14 mouse cellular contexts compared by ENCODE assay signal in the genomic region with DNA sequence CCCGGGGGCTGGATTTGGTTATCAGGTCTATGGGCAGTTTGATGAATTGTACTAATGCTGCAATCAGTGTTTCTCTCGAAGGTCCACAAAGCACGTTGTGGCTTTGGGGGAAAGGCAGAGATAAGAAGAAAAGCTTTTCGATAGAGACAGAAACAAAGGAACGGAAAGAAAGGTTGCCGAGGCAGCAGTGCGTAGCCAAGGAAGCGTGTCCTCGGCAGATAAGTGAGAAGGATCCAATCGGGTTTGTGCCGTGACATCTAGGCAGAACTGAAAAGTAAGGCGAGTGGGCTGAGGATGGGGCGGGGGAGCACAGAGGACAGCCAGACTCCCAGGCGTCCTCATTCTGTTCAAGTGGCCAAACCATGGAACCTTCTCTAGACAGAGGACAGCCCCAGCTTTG.
A peak's percentile ranks its signal among the peaks of the same experiment; 100 is the strongest.
DNase-seq lines count a peak whose midpoint lies in the region; ATAC-seq and TF ChIP-seq lines count a peak whose summit lies in the region.
"Had no signal": no experiment of that assay in that cellular context is flagged by ENCODE, and none has a peak within 500 bp of the region (broad histone marks: within the 10 kb centered on the region; RNA-seq: fewer than 3 reads in every experiment).

No protein-coding gene starts in this region.

- H3K27me3 ChIP-seq in heart, embryonic 10.5 days (ENCODE audit: insufficient read depth, poor library complexity, severe bottlenecking), result no peaks in the 10 kb centered on the region
- H3K27me3 ChIP-seq in CH12.LX (replicated peaks), result no peaks in the 10 kb centered on the region
- no peaks in the 10 kb centered on the region for H3K27me3 ChIP-seq in hindbrain, embryonic 15.5 days
- H3K27me3 ChIP-seq in midbrain, embryonic 14.5 days (ENCODE audit: control insufficient read depth, insufficient read depth, low read length), result no peaks in the 10 kb centered on the region

- H3K4me1 ChIP-seq in heart, embryonic 10.5 days, result peaks cover 40% of the 10 kb centered on the region
- H3K4me1 ChIP-seq in CH12.LX (ENCODE audit: control insufficient read depth in 1 of 2, insufficient read depth in 2 of 2), result peaks cover 10 to 18% of the 10 kb centered on the region in 2 experiments; a peak in 3 of 4 replicates
- peaks cover 25% of the 10 kb centered on the region for H3K4me1 ChIP-seq in hindbrain, embryonic 15.5 days (replicated peaks)
- H3K4me1 ChIP-seq in midbrain, embryonic 14.5 days (ENCODE audit: control insufficient read depth, insufficient read depth, low read length), result peaks cover 24% of the 10 kb centered on the region

- no peaks in the 10 kb centered on the region for H3K79me2 ChIP-seq in CH12.LX (replicated peaks; ENCODE audit: control insufficient read depth, extremely low read depth, insufficient read depth, poor library complexity, severe bottlenecking)

- no peak for TF ChIP-seq EP300 in CH12.LX (IDR thresholded peaks at IDR 0.05; ENCODE audit: low read length)

- TF ChIP-seq CTCF in CH12.LX (conservative IDR thresholded peaks at IDR 0.05 in 1 of 2, IDR thresholded peaks at IDR 0.05 in 1 of 2; ENCODE audit: low read depth in 2 of 2, low read length in 2 of 2), result no peak

- peak overlapping the region; percentile 67 for H3K27ac ChIP-seq in heart, embryonic 10.5 days
- H3K27ac ChIP-seq in CH12.LX (ENCODE audit: insufficient read depth, low read depth), result no peak overlapping the region
- H3K27ac ChIP-seq in hindbrain, embryonic 15.5 days (replicated peaks), result 0 out of 2 replicates have a peak overlapping the region, but pooled peaks have one; percentile 3
- H3K27ac ChIP-seq in midbrain, embryonic 14.5 days (replicated peaks; ENCODE audit: low read depth, low read length), result peak overlapping the region; percentile 67
- H3K27ac ChIP-seq: kidney, postnatal 0 days; limb, embryonic 13.5 days had no signal

- ATAC-seq in hindbrain, embryonic 15.5 days (ENCODE audit: low FRiP score, low read depth), result no peak
- no peak; the same call in 1 of the 2 replicates for ATAC-seq in midbrain, embryonic 14.5 days (ENCODE audit: low FRiP score, low TSS enrichment)
- ATAC-seq: lung, postnatal 0 days had no signal

- in situ Hi-C loops in CH12.LX (cut with MboI; ENCODE audit: low pct_ligation_motif_present, low pct_unique_long_range_greater_than_20kb, low sequenced_read_pairs), result loop anchor here (5.0 kb wide), 1 partner anchor 36 kb away; no protein-coding TSS in a partner anchor

- no peak for TF ChIP-seq POLR2A in CH12.LX (IDR thresholded peaks at IDR 0.05; ENCODE audit: low read depth, low read length)

- no peak overlapping the region for H3K9ac ChIP-seq in CH12.LX (ENCODE audit: insufficient read depth, low read depth)
- no peak overlapping the region for H3K9ac ChIP-seq in hindbrain, embryonic 15.5 days
- H3K9ac ChIP-seq in midbrain, embryonic 14.5 days (replicated peaks; ENCODE audit: low read length), result no peak overlapping the region
- H3K9ac ChIP-seq: limb, embryonic 13.5 days had no signal

- TF ChIP-seq RAD21 in CH12.LX (IDR thresholded peaks at IDR 0.05; ENCODE audit: low read depth, low read length), result no peak

- WGBS in heart, embryonic 10.5 days, result 43% methylated on average over 14 of the region's 14 CpGs
- WGBS in hindbrain, embryonic 15.5 days, result 24% methylated on average over 14 of the region's 14 CpGs
- 11% methylated on average over 14 of the region's 14 CpGs for WGBS in midbrain, embryonic 14.5 days

- no peaks in the 10 kb centered on the region for H3K9me3 ChIP-seq in heart, embryonic 10.5 days
- no peaks in the 10 kb centered on the region for H3K9me3 ChIP-seq in CH12.LX (replicated peaks; ENCODE audit: low read length)
- H3K9me3 ChIP-seq in hindbrain, embryonic 15.5 days, result no peaks in the 10 kb centered on the region
- H3K9me3 ChIP-seq in midbrain, embryonic 14.5 days (ENCODE audit: control insufficient read depth, low read length), result no peaks in the 10 kb centered on the region
- H3K9me3 ChIP-seq: limb, embryonic 13.5 days had no signal

- peak overlapping the region; percentile 8; the same call in 1 of the 2 replicates for H3K4me2 ChIP-seq in CH12.LX (ENCODE audit: insufficient read depth, low read depth, poor library complexity, severe bottlenecking)
- H3K4me2 ChIP-seq in hindbrain, embryonic 15.5 days, result peak overlapping the region; percentile 3; the same call in 1 of the 2 replicates
- H3K4me2 ChIP-seq in midbrain, embryonic 14.5 days (ENCODE audit: low read length), result no peak overlapping the region
- H3K4me2 ChIP-seq: limb, embryonic 13.5 days had no signal

- dilution Hi-C loops in CH12.LX (cut with MboI; ENCODE audit: extremely low pct_ligation_motif_present, extremely low pct_unique_long_range_greater_than_20kb, low sequenced_read_pairs), result no loop called here

- no peak for DNase-seq in heart, embryonic 10.5 days (ENCODE audit: low spot score)
- DNase-seq in heart, adult 18-20 months, result no peak
- no peak for DNase-seq in CH12.LX (ENCODE audit: extremely low read depth)
- DNase-seq in midbrain, embryonic 14.5 days, result peak; percentile 62
- no peak for DNase-seq in adrenal gland, adult 18-20 months (ENCODE audit: low spot score in 2 of 2)
- DNase-seq in cerebellum, postnatal 25 days, result no peak
- no peak for DNase-seq in embryo, embryonic 10.5 days (ENCODE audit: low spot score)
- DNase-seq: cerebellum, adult 2 months; heart, postnatal 36 days; layer of hippocampus, postnatal 36 days had no signal

- no peaks in the 10 kb centered on the region for H3K36me3 ChIP-seq in heart, embryonic 10.5 days
- no peaks in the 10 kb centered on the region for H3K36me3 ChIP-seq in CH12.LX (replicated peaks in 1 of 2; ENCODE audit: control insufficient read depth in 1 of 2, insufficient read depth in 1 of 2, low read length in 1 of 2)
- H3K36me3 ChIP-seq in hindbrain, embryonic 15.5 days, result no peaks in the 10 kb centered on the region
- no peaks in the 10 kb centered on the region for H3K36me3 ChIP-seq in midbrain, embryonic 14.5 days (ENCODE audit: control insufficient read depth, insufficient read depth, low read length)
- H3K36me3 ChIP-seq: limb, embryonic 13.5 days had no signal

- H3K4me3 ChIP-seq in heart, embryonic 10.5 days, result no peak overlapping the region
- H3K4me3 ChIP-seq in CH12.LX (replicated peaks in 1 of 3; ENCODE audit: low read depth in 2 of 3, low read length in 2 of 3, poor library complexity in 1 of 3), result no peak overlapping the region
- H3K4me3 ChIP-seq in hindbrain, embryonic 15.5 days, result no peak overlapping the region
- no peak overlapping the region for H3K4me3 ChIP-seq in midbrain, embryonic 14.5 days (replicated peaks; ENCODE audit: low read depth, low read length)
- H3K4me3 ChIP-seq: limb, embryonic 13.5 days had no signal

TF ChIP-seq in CH12.LX, 34 proteins besides CTCF, POLR2A, EP300 and RAD21:
- TF ChIP-seq MAZ (IDR thresholded peaks at IDR 0.05; ENCODE audit: low read depth, low read length), result no peak
- TF ChIP-seq BHLHE40 (IDR thresholded peaks at IDR 0.05; ENCODE audit: low read depth, low read length), result no peak
- no peak for TF ChIP-seq SMC3 (IDR thresholded peaks at IDR 0.05; ENCODE audit: low read depth, low read length)
- no peak for TF ChIP-seq MEF2A (IDR thresholded peaks at IDR 0.05; ENCODE audit: borderline replicate concordance, low read depth, low read length)
- TF ChIP-seq CHD2 (IDR thresholded peaks at IDR 0.05; ENCODE audit: low read length), result no peak
- TF ChIP-seq RCOR1 (conservative IDR thresholded peaks at IDR 0.05; ENCODE audit: low read depth, low read length), result no peak
- TF ChIP-seq UBTF (IDR thresholded peaks at IDR 0.05; ENCODE audit: low read depth, low read length), result no peak
- TF ChIP-seq MYC (IDR thresholded peaks at IDR 0.05; ENCODE audit: low read depth, low read length), result no peak
- TF ChIP-seq MXI1 (IDR thresholded peaks at IDR 0.05; ENCODE audit: low read depth, low read length), result no peak
